Mouse (Mus musculus) E14TG2a.4 (cell line): ENCODE results near the gene Pltp.

Experiments used
- CTCF ChIP-seq: conservative IDR thresholded peaks from 2 replicates; pipeline ENCODE4 v1.5.1; 2014; ENCODE audit warnings: low read length
- NANOG ChIP-seq: IDR thresholded peaks from 2 replicates; pipeline ENCODE4 v1.6.1; 2014; ENCODE audit warnings: borderline replicate concordance, low read length, mixed read lengths
- POU5F1 ChIP-seq: IDR thresholded peaks from 2 replicates; pipeline ENCODE4 v1.6.1; 2014; ENCODE audit warnings: low read length, borderline replicate concordance

DNA sequence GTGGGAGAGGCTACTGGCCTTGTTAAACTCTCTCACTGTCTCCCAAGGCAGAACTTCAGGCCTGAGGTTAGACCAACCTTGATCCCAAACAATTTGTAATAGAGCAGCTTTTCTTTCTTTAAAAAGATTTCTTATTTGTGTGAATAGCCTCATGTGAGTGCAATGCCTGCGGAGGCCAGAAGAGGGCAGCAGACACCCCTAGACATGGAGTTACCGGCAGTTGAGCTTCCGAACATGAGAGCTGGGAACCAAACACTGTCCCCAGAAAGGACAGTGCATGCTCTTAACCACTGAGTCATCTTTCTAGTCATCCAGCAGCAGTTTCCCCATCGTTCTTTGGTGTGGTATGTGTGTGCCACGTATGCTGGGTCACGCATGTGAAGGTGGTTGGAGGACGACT, 10.1 kb upstream of the Pltp start:
- TF ChIP-seq CTCF, result peak; percentile 92
- TF ChIP-seq NANOG, result no peak
- TF ChIP-seq POU5F1, result no peak
